Mouse (Mus musculus) liver, embryonic 16.5 days (tissue): ENCODE data around the gene Masp1. TPM values are rescaled to one million over a fixed set of nuclear protein-coding genes. Genes with fewer than 3 reads are reported as not detected.

ENCODE experiments used
- ATAC-seq: fragments of 200-750 bp; cut with Nextera tagmentation; 2 replicates; pipeline ENCODE4 v1.8.0; 2017; ENCODE audit warnings: low read depth, mild to moderate bottlenecking, moderate number of reproducible peaks, moderate library complexity
- H3K27ac ChIP-seq: fragments of 300-500 bp; sonication (generic); 2 replicates; pipeline ENCODE4 v1.5.1; 2014; ENCODE audit warnings: mild to moderate bottlenecking, low read length
- H3K27me3 ChIP-seq: fragments of 300-500 bp; sonication (generic); 2 replicates; pipeline ENCODE4 v1.6.1; 2014; ENCODE audit warnings: low read depth, low read length, mixed read lengths; ENCODE audit not compliant: control insufficient read depth, insufficient read depth
- H3K36me3 ChIP-seq: fragments of 300-500 bp; sonication (generic); 2 replicates; pipeline ENCODE4 v1.6.1; 2014; ENCODE audit warnings: mild to moderate bottlenecking; ENCODE audit not compliant: control insufficient read depth, insufficient read depth
- H3K4me1 ChIP-seq: fragments of 300-500 bp; sonication (generic); 2 replicates; pipeline ENCODE4 v1.6.1; 2014; ENCODE audit warnings: low read depth, low read length, mixed read lengths; ENCODE audit not compliant: control insufficient read depth
- H3K4me2 ChIP-seq: fragments of 300-500 bp; sonication (generic); 2 replicates; pipeline ENCODE4 v1.6.1; 2014; ENCODE audit warnings: low read depth, low read length, mixed read lengths
- H3K4me3 ChIP-seq: fragments of 300-500 bp; sonication (generic); 2 replicates; pipeline ENCODE4 v1.5.1; 2014; ENCODE audit warnings: low read depth, mild to moderate bottlenecking, low read length
- H3K9ac ChIP-seq: fragments of 300-500 bp; sonication (generic); 2 replicates; pipeline ENCODE4 v1.6.1; 2014; ENCODE audit warnings: low read depth, low read length
- H3K9me3 ChIP-seq: fragments of 300-500 bp; sonication (generic); replicated peaks from 2 replicates; pipeline ENCODE4 v1.6.1; 2016; ENCODE audit warnings: low read length; ENCODE audit not compliant: control insufficient read depth
- WGBS: fragments of 180-500 bp; shearing (Covaris S2); extraction: QIAGEN DNeasy Blood & Tissue Kit; methylation state at CpG from one replicate; pipeline ENCODE4 v1.1.7; 2014; ENCODE audit not compliant: insufficient replicate concordance; 5-methylcytosine and 5-hydroxymethylcytosine counted together
- polyA plus RNA-seq: library from polyadenylated mRNA; unstranded; fragments of >200 nt; fragmentation: Nextera tagmentation; extraction: Ambion mirVana; gene quantifications from 2 replicates; pipeline ENCODE4 v1.2.1, GENCODE M21; 2015

Masp1 gene
- polyA plus RNA-seq, 1 experiment from 2014 or later, result 30.8 TPM

GRCm38 (mm10) chr16:23517754-23518566 lies 2.7 kb downstream of the Masp1 start:
- Histone ChIP-seq H3K27ac (peak overlapping the region; percentile 74), H3K27me3 (no peaks in the 10 kb centered on the region), H3K9ac (0 out of 2 replicates have a peak overlapping the region, but pooled peaks have one; percentile 22), H3K4me2 (peak overlapping the region; percentile 28), H3K9me3 (no peaks in the 10 kb centered on the region), H3K4me3 (no peak overlapping the region; the same call in 1 of the 2 replicates), H3K4me1 (peaks cover 4% of the 10 kb centered on the region; the same call in 1 of the 2 replicates), H3K36me3 (no peaks in the 10 kb centered on the region; the same call in 1 of the 2 replicates)
- peak; percentile 71 for ATAC-seq
- WGBS, result 57% methylated on average over 20 of the region's 20 CpGs

GRCm38 (mm10) chr16:23517230-23517629 lies 3.4 kb downstream of the Masp1 start:
- no peak overlapping the region for H3K4me2 ChIP-seq
- H3K36me3 ChIP-seq, result no peaks in the 10 kb centered on the region; the same call in 1 of the 2 replicates
- no peaks in the 10 kb centered on the region for H3K27me3 ChIP-seq
- whole genome bisulfite sequencing, result 51% methylated on average over 5 of the region's 5 CpGs
- peaks cover 4% of the 10 kb centered on the region; the same call in 1 of the 2 replicates for H3K4me1 ChIP-seq
- 0 out of 2 replicates have a peak, but pooled peaks have one; percentile 25 for ATAC-seq
- H3K4me3 ChIP-seq, result no peak overlapping the region
- H3K9me3 ChIP-seq, result no peaks in the 10 kb centered on the region
- no peak overlapping the region for H3K9ac ChIP-seq
- H3K27ac ChIP-seq, result peak overlapping the region; percentile 74

- H3K36me3 ChIP-seq, result no peaks in the 10 kb centered on the region; the same call in 1 of the 2 replicates
- H3K4me3 ChIP-seq, result no peak overlapping the region
- H3K27me3 ChIP-seq, result no peaks in the 10 kb centered on the region
- ATAC-seq, result no peak
- no peaks in the 10 kb centered on the region for H3K9me3 ChIP-seq
- no peak overlapping the region for H3K4me2 ChIP-seq
- H3K4me1 ChIP-seq, result peaks cover 9% of the 10 kb centered on the region; the same call in 1 of the 2 replicates
- H3K9ac ChIP-seq, result no peak overlapping the region
- peak overlapping the region; percentile 61; the same call in 1 of the 2 replicates for H3K27ac ChIP-seq
- 45% methylated on average over 2 of the region's 2 CpGs for WGBS
Observed at GRCm38 (mm10) chr16:23516606-23517005, 4.0 kb downstream of the Masp1 start.

GRCm38 (mm10) chr16:23515766-23516165 lies 4.8 kb downstream of the Masp1 start:
- Histone ChIP-seq H3K27ac (peak overlapping the region; percentile 61; the same call in 1 of the 2 replicates), H3K4me2 (no peak overlapping the region), H3K27me3 (no peaks in the 10 kb centered on the region), H3K36me3 (no peaks in the 10 kb centered on the region; the same call in 1 of the 2 replicates), H3K4me3 (no peak overlapping the region), H3K9me3 (no peaks in the 10 kb centered on the region), H3K9ac (no peak overlapping the region), H3K4me1 (peaks cover 9% of the 10 kb centered on the region; the same call in 1 of the 2 replicates)
- WGBS, result 46% methylated on average over 3 of the region's 3 CpGs
- ATAC-seq, result peak; percentile 69

GRCm38 (mm10) chr16:23513401-23513800 lies 7.2 kb downstream of the Masp1 start:
- no peak for ATAC-seq
- H3K36me3 ChIP-seq, result peaks cover 5% of the 10 kb centered on the region
- no peak overlapping the region for H3K27ac ChIP-seq
- H3K9ac ChIP-seq, result no peak overlapping the region
- H3K4me3 ChIP-seq, result no peak overlapping the region
- 54% methylated on average over 1 of the region's 1 CpGs for WGBS
- H3K4me1 ChIP-seq, result peaks cover 9% of the 10 kb centered on the region; the same call in 1 of the 2 replicates
- no peaks in the 10 kb centered on the region for H3K27me3 ChIP-seq
- no peak overlapping the region for H3K4me2 ChIP-seq
- H3K9me3 ChIP-seq, result no peaks in the 10 kb centered on the region

GRCm38 (mm10) chr16:23511166-23511935 lies 9.3 kb downstream of the Masp1 start:
- peak; percentile 77 for ATAC-seq
- peaks cover 8% of the 10 kb centered on the region; the same call in 1 of the 2 replicates for H3K4me1 ChIP-seq

GRCm38 (mm10) chr16:23505904-23506687 lies 14.5 kb downstream of the Masp1 start:
- Histone ChIP-seq H3K36me3 (peaks cover 5% of the 10 kb centered on the region; the same call in 1 of the 2 replicates), H3K27me3 (no peaks in the 10 kb centered on the region), H3K4me2 (no peak overlapping the region), H3K4me1 (peaks cover 13% of the 10 kb centered on the region), H3K9ac (no peak overlapping the region), H3K27ac (no peak overlapping the region), H3K9me3 (no peaks in the 10 kb centered on the region), H3K4me3 (no peak overlapping the region)
- ATAC-seq, result peak; percentile 47
- 39% methylated on average over 11 of the region's 11 CpGs for WGBS

More at GRCm38 (mm10) chr16:23511166-23511935, 9.3 kb downstream of the Masp1 start:
- peaks cover 5% of the 10 kb centered on the region for H3K36me3 ChIP-seq
- no peaks in the 10 kb centered on the region for H3K9me3 ChIP-seq
- H3K4me3 ChIP-seq, result no peak overlapping the region
- H3K9ac ChIP-seq, result no peak overlapping the region
- H3K27me3 ChIP-seq, result no peaks in the 10 kb centered on the region
- H3K4me2 ChIP-seq, result no peak overlapping the region
- 44% methylated on average over 4 of the region's 4 CpGs for WGBS
- peak overlapping the region; percentile 70 for H3K27ac ChIP-seq

GRCm38 (mm10) chr16:23504320-23504744 lies 16.3 kb downstream of the Masp1 start:
- Histone ChIP-seq H3K4me1 (peaks cover 31% of the 10 kb centered on the region), H3K27ac (no peak overlapping the region), H3K9me3 (no peaks in the 10 kb centered on the region), H3K27me3 (no peaks in the 10 kb centered on the region), H3K4me3 (no peak overlapping the region), H3K9ac (no peak overlapping the region), H3K4me2 (no peak overlapping the region), H3K36me3 (no peaks in the 10 kb centered on the region)
- no peak for ATAC-seq
- WGBS, result 82% methylated on average over 3 of the region's 3 CpGs
